Mouse (Mus musculus) thymus, adult 2 months (tissue): ENCODE results near the gene Arsj.

Experiments used
- CTCF ChIP-seq: fragments of 200-500 bp; IDR thresholded peaks from 2 replicates; pipeline ENCODE4 v1.5.1; 2012; ENCODE audit warnings: mild to moderate bottlenecking, control low read depth, low read length, moderate library complexity, borderline replicate concordance; ENCODE audit not compliant: control insufficient read depth, poor library complexity, insufficient read depth; ENCODE audit errors: extremely low read depth
- POLR2A ChIP-seq: fragments of 200-500 bp; IDR thresholded peaks from 2 replicates; pipeline ENCODE4 v1.6.1; 2012; ENCODE audit warnings: mild to moderate bottlenecking, low read length, control low read depth, moderate library complexity; ENCODE audit not compliant: control insufficient read depth, poor library complexity, insufficient read depth; ENCODE audit errors: extremely low read depth

DNA sequence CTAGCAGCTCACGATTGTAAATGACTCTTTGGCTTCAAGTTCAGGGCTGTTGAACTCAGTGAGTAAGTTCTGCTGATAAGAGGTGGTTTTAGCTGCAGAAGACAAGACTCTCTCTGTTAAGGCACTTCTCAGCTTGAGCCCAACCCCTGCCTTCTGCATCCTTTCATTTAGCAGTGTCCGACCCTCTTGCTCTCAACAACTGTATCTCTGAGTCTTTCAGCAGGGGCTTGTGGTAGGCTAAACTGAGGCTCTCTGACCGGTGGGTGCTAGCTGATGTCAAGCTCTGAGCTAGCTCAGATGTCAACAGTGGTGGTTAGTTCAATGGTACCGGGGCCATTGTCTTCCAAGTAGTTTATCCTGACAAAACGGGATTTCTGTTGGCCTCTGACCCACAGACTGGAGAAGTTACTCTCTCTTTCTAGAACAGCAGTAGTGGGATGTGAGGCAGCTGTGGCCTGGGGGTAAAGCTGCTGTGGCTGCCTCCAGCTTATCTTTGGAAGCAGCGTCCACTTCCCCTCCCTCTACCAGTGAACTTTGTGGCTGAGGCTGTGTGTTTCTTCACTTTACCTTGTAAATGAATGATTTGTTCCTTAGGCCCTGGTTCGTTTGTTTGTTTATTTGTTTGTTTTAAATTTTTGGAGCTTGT is 34.6 kb downstream of the Arsj start:
- TF ChIP-seq CTCF (no peak), POLR2A (no peak)
